Mouse (Mus musculus): Measurements from ENCODE around the gene Wdr11.

Gene Wdr11

GRCm38 (mm10) chr7:129591371-129592131, at the start of gene Wdr11:
TSS of gene Wdr11 (plus strand) at chr7:129591863.
- DNase-seq (ENCODE audit: low spot score), result peak; percentile 77

- DNase-seq (ENCODE audit: low spot score), result no peak
Measured at GRCm38 (mm10) chr7:129567541-129567940, 24.1 kb upstream of the Wdr11 start.

GRCm38 (mm10) chr7:129568338-129568737, 23.3 kb upstream of the Wdr11 start:
- DNase-seq (ENCODE audit: low spot score), result no peak

GRCm38 (mm10) chr7:129574471-129574870, 17.2 kb upstream of the Wdr11 start:
- no peak for DNase-seq (ENCODE audit: low spot score)

GRCm38 (mm10) chr7:129575110-129575784, 16.4 kb upstream of the Wdr11 start:
- no peak for DNase-seq (ENCODE audit: low spot score)

GRCm38 (mm10) chr7:129592132-129592745, 576 bp downstream of the Wdr11 start:
- DNase-seq (ENCODE audit: low spot score), result no peak

GRCm38 (mm10) chr7:129597186-129597585, 5.5 kb downstream of the Wdr11 start:
- DNase-seq (ENCODE audit: low spot score), result no peak

GRCm38 (mm10) chr7:129606291-129606690, 14.6 kb downstream of the Wdr11 start:
- DNase-seq (ENCODE audit: low spot score), result no peak

- no peak for DNase-seq (ENCODE audit: low spot score)
Measured at GRCm38 (mm10) chr7:129621141-129621540, 29.5 kb downstream of the Wdr11 start.

- no peak for DNase-seq (ENCODE audit: low spot score)
Measured at GRCm38 (mm10) chr7:129630351-129630750, 38.7 kb downstream of the Wdr11 start.

GRCm38 (mm10) chr7:129631453-129631852, 39.8 kb downstream of the Wdr11 start:
- DNase-seq (ENCODE audit: low spot score), result no peak

- no peak for DNase-seq (ENCODE audit: low spot score)
Measured at GRCm38 (mm10) chr7:129635898-129636640, 44.4 kb downstream of the Wdr11 start.

GRCm38 (mm10) chr7:129636992-129637391, 45.3 kb downstream of the Wdr11 start:
- no peak for DNase-seq (ENCODE audit: low spot score)

- no peak for DNase-seq (ENCODE audit: low spot score)
Measured at GRCm38 (mm10) chr7:129637906-129638475, 46.3 kb downstream of the Wdr11 start.

GRCm38 (mm10) chr7:129639006-129639405, 47.3 kb downstream of the Wdr11 start:
- DNase-seq (ENCODE audit: low spot score), result no peak

- no peak for DNase-seq (ENCODE audit: low spot score)
Measured at GRCm38 (mm10) chr7:129639833-129640232, 48.2 kb downstream of the Wdr11 start.

GRCm38 (mm10) chr7:129643290-129643689, 51.6 kb downstream of the Wdr11 start:
- no peak for DNase-seq (ENCODE audit: low spot score)

- no peak for DNase-seq (ENCODE audit: low spot score)
Measured at GRCm38 (mm10) chr7:129647798-129648197, 56.1 kb downstream of the Wdr11 start.

GRCm38 (mm10) chr7:129648938-129649337, 57.3 kb downstream of the Wdr11 start:
- DNase-seq (ENCODE audit: low spot score), result peak; percentile 94

GRCm38 (mm10) chr7:129650717-129651116, 59.1 kb downstream of the Wdr11 start:
- DNase-seq (ENCODE audit: low spot score), result no peak

GRCm38 (mm10) chr7:129651781-129652180, 60.1 kb downstream of the Wdr11 start:
- DNase-seq (ENCODE audit: low spot score), result peak; percentile 84

GRCm38 (mm10) chr7:129652901-129653460, 61.3 kb downstream of the Wdr11 start:
- no peak for DNase-seq (ENCODE audit: low spot score)

Data from urinary bladder, postnatal 14 days (tissue).